In the genomic region with DNA sequence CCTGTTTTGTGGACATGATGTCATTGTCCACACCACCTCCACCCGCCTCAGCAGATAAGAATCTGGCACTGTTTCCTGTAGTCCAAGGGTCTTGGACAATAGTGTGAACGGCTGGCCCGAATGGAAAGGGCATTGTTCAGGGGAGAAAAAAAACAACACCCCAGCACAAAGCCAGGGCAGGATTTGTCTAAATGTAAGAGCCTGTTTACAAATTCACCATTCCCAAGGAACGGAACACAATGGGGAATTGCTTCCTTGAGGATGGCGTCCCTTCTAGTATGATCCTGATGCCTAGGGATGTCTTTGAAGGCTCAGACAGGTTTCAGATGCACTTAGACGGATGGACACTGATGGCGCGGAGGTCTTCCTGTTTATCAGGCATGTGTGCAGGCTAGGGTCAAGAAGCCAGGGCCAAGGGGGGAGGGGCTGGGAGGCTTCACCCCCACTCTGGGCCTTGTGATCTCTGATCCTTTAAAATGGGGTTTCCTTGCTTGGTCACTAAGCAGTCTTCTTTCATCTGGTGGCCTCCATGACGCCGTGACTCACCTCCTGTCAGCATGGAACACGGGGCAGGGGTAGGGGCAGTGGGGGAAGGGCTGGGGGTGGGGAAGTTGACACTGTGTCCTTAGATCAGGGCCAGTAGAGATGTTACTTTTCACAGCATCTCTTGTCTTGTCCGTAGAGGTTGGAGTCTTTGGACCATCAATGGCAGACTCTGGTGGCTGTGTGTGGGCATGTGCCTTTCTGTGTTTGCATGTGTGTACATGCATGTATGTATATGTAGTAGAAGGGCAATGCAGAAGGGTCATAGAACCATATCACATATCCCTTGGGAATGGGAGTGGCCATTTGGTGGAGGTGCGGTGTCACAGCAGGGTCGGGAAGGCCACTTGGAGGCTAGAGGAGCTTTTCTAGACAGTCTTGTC, we compare ENCODE assay signal across 10 mouse cellular contexts. TPM values are rescaled to one million over a fixed set of nuclear protein-coding genes. Genes with fewer than 3 reads are reported as not detected.
DNase-seq lines count a peak whose midpoint lies in the region; ATAC-seq and TF ChIP-seq lines count a peak whose summit lies in the region.
"Had no signal": no experiment of that assay in that cellular context is flagged by ENCODE, and none has a peak within 500 bp of the region (broad histone marks: within the 10 kb centered on the region; RNA-seq: fewer than 3 reads in every experiment).

No protein-coding gene starts in this region.

- peaks cover 14% of the 10 kb centered on the region; the same call in 1 of the 2 replicates for H3K4me1 ChIP-seq in heart, postnatal 0 days (ENCODE audit: control insufficient read depth, insufficient read depth)
- H3K4me1 ChIP-seq in stomach, embryonic 14.5 days (ENCODE audit: control insufficient read depth, insufficient read depth, low read length), result no peaks in the 10 kb centered on the region

- no peaks in the 10 kb centered on the region for H3K27me3 ChIP-seq in heart, postnatal 0 days (ENCODE audit: control insufficient read depth, insufficient read depth, low read length)
- no peaks in the 10 kb centered on the region for H3K27me3 ChIP-seq in stomach, embryonic 14.5 days (ENCODE audit: control insufficient read depth, insufficient read depth, low read length)
- H3K27me3 ChIP-seq: Patski had no signal

- 68% methylated on average over 14 of the region's 14 CpGs for WGBS in heart, postnatal 0 days
- 76% methylated on average over 14 of the region's 14 CpGs for WGBS in stomach, embryonic 14.5 days

- intact Hi-C loops in left cerebral cortex, adult 2 months (cut with DNase I), result no loop called here
- intact Hi-C loops in left cerebral cortex, postnatal 4 days (cut with DNase I), result no loop called here

- H3K4me3 ChIP-seq in left cerebral cortex, adult 2 months, result no peak overlapping the region
- no peak overlapping the region for H3K4me3 ChIP-seq in heart, postnatal 0 days (ENCODE audit: low read depth, low read length)
- H3K4me3 ChIP-seq in stomach, embryonic 14.5 days (ENCODE audit: low read depth, low read length), result no peak overlapping the region

- no peaks in the 10 kb centered on the region; the same call in 1 of the 2 replicates for H3K36me3 ChIP-seq in heart, postnatal 0 days (replicated peaks; ENCODE audit: control insufficient read depth, insufficient read depth, low read length)
- no peaks in the 10 kb centered on the region for H3K36me3 ChIP-seq in stomach, embryonic 14.5 days (ENCODE audit: control insufficient read depth, insufficient read depth, low read length)

- TF ChIP-seq EP300 in heart, postnatal 0 days (IDR thresholded peaks at IDR 0.05; ENCODE audit: low read depth), result peak; percentile 82

- H3K9me3 ChIP-seq in heart, postnatal 0 days (replicated peaks; ENCODE audit: control insufficient read depth, low read length), result no peaks in the 10 kb centered on the region
- H3K9me3 ChIP-seq in stomach, embryonic 14.5 days (ENCODE audit: control insufficient read depth, low read depth, low read length), result no peaks in the 10 kb centered on the region

- no peak overlapping the region for H3K4me2 ChIP-seq in heart, postnatal 0 days (ENCODE audit: low read depth, low read length)
- H3K4me2 ChIP-seq in stomach, embryonic 14.5 days (replicated peaks; ENCODE audit: low read depth, low read length), result no peak overlapping the region

- no peak for TF ChIP-seq CTCF in left cerebral cortex, adult 2 months (IDR thresholded peaks at IDR 0.05)
- no peak for TF ChIP-seq CTCF in heart, postnatal 0 days (IDR thresholded peaks at IDR 0.05; ENCODE audit: low read depth)

- no peak overlapping the region for H3K9ac ChIP-seq in heart, postnatal 0 days (replicated peaks; ENCODE audit: low read depth, low read length)
- no peak overlapping the region for H3K9ac ChIP-seq in stomach, embryonic 14.5 days (replicated peaks; ENCODE audit: low read depth, low read length)
- H3K9ac ChIP-seq: liver, embryonic 14.5 days had no signal

- peak overlapping the region; percentile 18; the same call in 1 of the 2 replicates for H3K27ac ChIP-seq in left cerebral cortex, adult 2 months
- peak overlapping the region; percentile 66 for H3K27ac ChIP-seq in heart, postnatal 0 days (ENCODE audit: low read depth)
- 0 out of 2 replicates have a peak overlapping the region, but pooled peaks have one; percentile 2 for H3K27ac ChIP-seq in stomach, embryonic 14.5 days (ENCODE audit: low read length)
- H3K27ac ChIP-seq: liver, embryonic 14.5 days had no signal

- no peak for DNase-seq in left cerebral cortex, adult 2 months (ENCODE audit: extremely low spot score in 1 of 2, low spot score in 2 of 2)
- DNase-seq in left cerebral cortex, postnatal 4 days, result no peak
- DNase-seq in heart, postnatal 0 days (ENCODE audit: low spot score), result peak; percentile 15
- DNase-seq in kidney, postnatal 36 days, result peak; percentile 54 to 71
- no peak for DNase-seq in T-cell, adult 2 months (ENCODE audit: low spot score)
- DNase-seq in cerebellum, postnatal 14 days, result no peak
- no peak for DNase-seq in cerebellum, adult 9-10 months

- ATAC-seq in heart, postnatal 0 days (ENCODE audit: insufficient read depth, low read depth), result peak; percentile 54
- no peak for ATAC-seq in stomach, embryonic 14.5 days (ENCODE audit: insufficient number of reproducible peaks, insufficient read depth, low FRiP score, low read depth)
- ATAC-seq: Patski had no signal

RNA-seq across cellular contexts. Expression of a gene that starts 15.7 kb away (rescaled TPM):
- 1 to 10 TPM; 5.4 to 6.1 TPM for total RNA-seq in left cerebral cortex, adult 2 months (2021)
- 1 to 10 TPM; 2.5 to 2.6 TPM for total RNA-seq in left cerebral cortex, postnatal 4 days (2021)
- total RNA-seq in heart, postnatal 0 days (2014; rRNA removed; ENCODE audit: low replicate concordance), result 4.4 and 12.7 TPM in 2 replicates
- 0.75 and 0.90 TPM in 2 replicates for polyA plus RNA-seq in heart, postnatal 0 days (2015; fragmentation: Nextera tagmentation; extraction: Ambion mirVana)
- 0.34 and 0.43 TPM in 2 replicates for polyA plus RNA-seq in stomach, embryonic 14.5 days (2014; fragmentation: Nextera tagmentation; extraction: Ambion mirVana)

RNA-seq across cellular contexts. Expression of a gene that starts 16.6 kb away (rescaled TPM):
- 100 to 1,000 TPM; 387 to 407 TPM for total RNA-seq in left cerebral cortex, adult 2 months (2021)
- total RNA-seq in left cerebral cortex, postnatal 4 days (2021), result 100 to 1,000 TPM; 446 to 469 TPM
- 292 and 338 TPM in 2 replicates for total RNA-seq in heart, postnatal 0 days (2014; rRNA removed; ENCODE audit: low replicate concordance)
- 162 and 171 TPM in 2 replicates for polyA plus RNA-seq in heart, postnatal 0 days (2015; fragmentation: Nextera tagmentation; extraction: Ambion mirVana)
- 347 and 368 TPM in 2 replicates for polyA plus RNA-seq in stomach, embryonic 14.5 days (2014; fragmentation: Nextera tagmentation; extraction: Ambion mirVana)

RNA-seq across cellular contexts. Expression of a gene that starts 17.8 kb away (rescaled TPM):
- 1 to 10 TPM; 3.3 to 4.3 TPM for total RNA-seq in left cerebral cortex, adult 2 months (2021)
- total RNA-seq in left cerebral cortex, postnatal 4 days (2021), result 1 to 10 TPM; 5.3 to 5.8 TPM
- total RNA-seq in heart, postnatal 0 days (2014; rRNA removed; ENCODE audit: low replicate concordance), result 2.1 and 7.4 TPM in 2 replicates
- polyA plus RNA-seq in heart, postnatal 0 days (2015; fragmentation: Nextera tagmentation; extraction: Ambion mirVana), result 11.7 and 12.5 TPM in 2 replicates
- 11.3 and 13.5 TPM in 2 replicates for polyA plus RNA-seq in stomach, embryonic 14.5 days (2014; fragmentation: Nextera tagmentation; extraction: Ambion mirVana)

RNA-seq across cellular contexts. Expression of a gene that starts 17.9 kb away (rescaled TPM):
- 100 to 1,000 TPM; 142 to 146 TPM for total RNA-seq in left cerebral cortex, adult 2 months (2021)
- total RNA-seq in left cerebral cortex, postnatal 4 days (2021), result 100 to 1,000 TPM; 112 to 123 TPM
- 51.1 and 64.0 TPM in 2 replicates for total RNA-seq in heart, postnatal 0 days (2014; rRNA removed; ENCODE audit: low replicate concordance)
- 34.2 and 38.6 TPM in 2 replicates for polyA plus RNA-seq in heart, postnatal 0 days (2015; fragmentation: Nextera tagmentation; extraction: Ambion mirVana)
- 73.1 and 73.7 TPM in 2 replicates for polyA plus RNA-seq in stomach, embryonic 14.5 days (2014; fragmentation: Nextera tagmentation; extraction: Ambion mirVana)

RNA-seq across cellular contexts. Expression of a gene that starts 25.2 kb away (rescaled TPM):
- total RNA-seq in left cerebral cortex, adult 2 months (2021), result 10 to 100 TPM; 33.8 to 37.7 TPM
- 1 to 10 TPM; 1.4 to 1.7 TPM for total RNA-seq in left cerebral cortex, postnatal 4 days (2021)
- 2,939 and 3,145 TPM in 2 replicates for total RNA-seq in heart, postnatal 0 days (2014; rRNA removed; ENCODE audit: low replicate concordance)
- polyA plus RNA-seq in heart, postnatal 0 days (2015; fragmentation: Nextera tagmentation; extraction: Ambion mirVana), result 7,680 and 7,748 TPM in 2 replicates
- polyA plus RNA-seq in stomach, embryonic 14.5 days (2014; fragmentation: Nextera tagmentation; extraction: Ambion mirVana), result 1.3 and 3.2 TPM in 2 replicates

Comparison
In these comparisons a context has a peak if more than half of its experiments do, and no peak if none do; other contexts are left out.
1. DNase-seq: peak in heart, postnatal 0 days (single experiment) and kidney, postnatal 36 days (2 of 2); none in left cerebral cortex, adult 2 months (0 of 2), left cerebral cortex, postnatal 4 days (single experiment), T-cell, adult 2 months (single experiment), cerebellum, postnatal 14 days (0 of 2) and cerebellum, adult 9-10 months (single experiment).
2. H3K27ac ChIP-seq: peak in every context shown above with its lines; median percentile 66 in heart, postnatal 0 days; 18 in left cerebral cortex, adult 2 months; 2 in stomach, embryonic 14.5 days.